In the genomic region with DNA sequence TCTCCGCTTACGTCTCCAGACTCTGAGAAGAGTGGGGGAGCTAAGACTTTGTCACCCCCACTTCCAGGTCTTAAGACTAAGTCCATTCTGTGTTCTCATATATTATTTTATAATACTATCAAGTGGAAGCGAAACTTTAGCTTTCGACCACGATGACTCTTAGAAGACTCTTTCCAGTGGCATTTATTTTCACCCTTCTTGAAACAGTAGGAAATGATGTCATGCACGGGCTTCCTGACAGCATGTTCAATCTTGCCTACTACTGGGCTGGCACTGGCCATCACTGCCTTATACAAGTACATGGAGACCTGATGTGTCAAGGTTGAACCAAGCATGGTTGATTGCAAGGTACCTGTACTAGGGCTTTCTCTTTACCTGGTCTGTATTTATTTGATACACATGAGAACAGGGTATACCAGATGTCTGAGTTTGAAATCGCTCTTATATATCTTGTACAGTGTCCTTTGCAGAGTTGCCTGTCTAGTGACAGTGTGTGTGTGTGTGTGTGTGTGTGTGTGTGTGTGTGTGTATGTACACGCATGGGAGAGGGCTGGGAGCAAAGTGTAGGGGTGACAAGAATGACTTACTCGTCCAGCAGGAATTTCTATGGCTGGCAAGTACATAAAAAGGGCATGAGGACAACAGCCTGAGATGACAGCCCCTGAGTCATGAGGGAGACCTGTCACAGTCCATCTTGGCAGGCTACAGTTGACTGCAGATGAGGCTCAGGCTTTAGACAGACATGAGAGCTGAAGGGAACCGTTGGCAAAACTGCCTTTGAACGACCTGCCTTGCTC, we compare ENCODE assay signal across 11 mouse cellular contexts.
"Had no signal": no experiment of that assay in that cellular context is flagged by ENCODE, and none has a peak within 500 bp of the region (broad histone marks: within the 10 kb centered on the region; RNA-seq: fewer than 3 reads in every experiment).

No protein-coding gene starts in this region.

- H3K4me1 ChIP-seq: liver, embryonic 12.5 days; midbrain, embryonic 13.5 days had no signal

- H3K4me2 ChIP-seq: kidney, embryonic 15.5 days; limb, embryonic 15.5 days; liver, embryonic 12.5 days; lung, embryonic 14.5 days; midbrain, embryonic 13.5 days had no signal

- DNase-seq: kidney, postnatal 14 days; lung, embryonic 14.5 days; lung, postnatal 14 days; right cerebral cortex, adult 18-20 months; thymus, postnatal 4 days had no signal

- H3K27me3 ChIP-seq: kidney, embryonic 15.5 days; limb, embryonic 15.5 days; liver, embryonic 12.5 days; midbrain, embryonic 13.5 days had no signal

- H3K9me3 ChIP-seq: kidney, embryonic 15.5 days; limb, embryonic 15.5 days; liver, embryonic 12.5 days; midbrain, embryonic 13.5 days had no signal

- H3K4me3 ChIP-seq: kidney, embryonic 15.5 days; left cerebral cortex, adult 2 months; limb, embryonic 15.5 days; liver, embryonic 12.5 days; midbrain, embryonic 13.5 days had no signal

- H3K9ac ChIP-seq: kidney, embryonic 15.5 days; limb, embryonic 15.5 days; liver, embryonic 12.5 days; lung, embryonic 14.5 days; midbrain, embryonic 13.5 days had no signal

- H3K36me3 ChIP-seq: kidney, embryonic 15.5 days; limb, embryonic 15.5 days; liver, embryonic 12.5 days; midbrain, embryonic 13.5 days had no signal

- ATAC-seq: liver, embryonic 12.5 days; midbrain, embryonic 13.5 days had no signal

- H3K27ac ChIP-seq: kidney, embryonic 15.5 days; left cerebral cortex, adult 2 months; limb, embryonic 15.5 days; liver, embryonic 12.5 days; midbrain, embryonic 13.5 days; stomach, postnatal 0 days had no signal
